Mouse (Mus musculus) liver, postnatal 0 days (tissue): Measurements from ENCODE around the gene Stil.

ENCODE experiments used
- CTCF ChIP-seq: sonication (generic); IDR thresholded peaks from 2 replicates; pipeline ENCODE4 v1.5.1; 2016; ENCODE audit warnings: antibody characterized with exemption, low read depth
- EP300 ChIP-seq: IDR thresholded peaks from 2 replicates; pipeline ENCODE4 v1.6.1; 2016; ENCODE audit warnings: antibody characterized with exemption, low read depth, mild to moderate bottlenecking

DNA sequence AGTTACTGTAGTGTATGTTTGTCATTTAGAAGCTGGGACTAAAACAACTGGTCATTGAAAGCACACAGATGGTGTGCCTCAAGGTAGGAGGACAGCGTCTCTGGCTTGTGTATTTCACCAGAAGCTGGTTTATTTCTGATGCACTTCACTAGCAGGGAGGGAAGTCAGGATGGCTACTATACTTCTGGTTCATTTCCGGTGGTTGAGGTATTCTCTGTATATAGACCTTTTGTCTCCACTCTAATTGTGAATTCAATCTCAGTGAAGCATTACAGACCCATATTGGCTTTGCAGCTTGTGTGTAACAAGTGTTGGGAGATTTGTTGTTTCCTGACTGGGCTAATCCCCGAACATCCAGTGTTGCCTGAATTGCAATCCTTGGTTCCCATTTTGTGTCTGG is 60.8 kb downstream of the Stil start:
- no peak for TF ChIP-seq CTCF
- no peak for TF ChIP-seq EP300
